Mouse (Mus musculus) heart, postnatal 0 days (tissue): Measurements from ENCODE around the gene Pth. TPM values are rescaled to one million over a fixed set of nuclear protein-coding genes. Genes with fewer than 3 reads are reported as not detected.

ENCODE experiments used
- ATAC-seq: fragments of 200-750 bp; cut with Nextera tagmentation; 2 replicates; pipeline ENCODE4 v1.8.0; 2017; ENCODE audit warnings: low read depth, moderate number of reproducible peaks, moderate library complexity; ENCODE audit not compliant: insufficient read depth
- DNase-seq: peaks from one replicate; pipeline ENCODE4 v3.0.0-alpha.2; 2016; ENCODE audit warnings: low spot score
- H3K27ac ChIP-seq: fragments of 300-500 bp; sonication (generic); 2 replicates; pipeline ENCODE4 v1.5.1; 2014; ENCODE audit warnings: low read depth, mild to moderate bottlenecking
- H3K27me3 ChIP-seq: fragments of 300-500 bp; sonication (generic); 2 replicates; pipeline ENCODE4 v1.6.1; 2014; ENCODE audit warnings: low read length, mixed read lengths; ENCODE audit not compliant: control insufficient read depth, insufficient read depth
- H3K36me3 ChIP-seq: fragments of 300-500 bp; sonication (generic); replicated peaks from 2 replicates; pipeline ENCODE4 v1.6.1; 2014; ENCODE audit warnings: low read length, mixed read lengths; ENCODE audit not compliant: control insufficient read depth, insufficient read depth
- H3K4me1 ChIP-seq: fragments of 300-500 bp; sonication (generic); 2 replicates; pipeline ENCODE4 v1.6.1; 2014; ENCODE audit warnings: antibody characterized with exemption; ENCODE audit not compliant: control insufficient read depth, insufficient read depth
- H3K4me2 ChIP-seq: fragments of 300-500 bp; sonication (generic); 2 replicates; pipeline ENCODE4 v1.6.1; 2014; ENCODE audit warnings: low read depth, mild to moderate bottlenecking, low read length, moderate library complexity
- H3K4me3 ChIP-seq: fragments of 300-500 bp; sonication (generic); 2 replicates; pipeline ENCODE4 v1.5.1; 2014; ENCODE audit warnings: low read depth, low read length
- H3K9ac ChIP-seq: fragments of 300-500 bp; sonication (generic); replicated peaks from 2 replicates; pipeline ENCODE4 v1.6.1; 2014; ENCODE audit warnings: low read depth, low read length, mixed read lengths
- H3K9me3 ChIP-seq: fragments of 300-500 bp; sonication (generic); replicated peaks from 2 replicates; pipeline ENCODE4 v1.6.1; 2016; ENCODE audit warnings: low read length; ENCODE audit not compliant: control insufficient read depth
- CTCF ChIP-seq: IDR thresholded peaks from 2 replicates; pipeline ENCODE4 v1.5.1; 2016; ENCODE audit warnings: antibody characterized with exemption, control low read depth, low read depth
- EP300 ChIP-seq: IDR thresholded peaks from 2 replicates; pipeline ENCODE4 v1.6.1; 2016; ENCODE audit warnings: antibody characterized with exemption, low read depth
- WGBS: fragments of 180-500 bp; shearing (Covaris S2); extraction: QIAGEN DNeasy Blood & Tissue Kit; methylation state at CpG from one replicate; pipeline ENCODE4 v1.1.7; 2014; 5-methylcytosine and 5-hydroxymethylcytosine counted together
- polyA plus RNA-seq: library from polyadenylated mRNA; unstranded; fragments of >200 nt; fragmentation: Nextera tagmentation; extraction: Ambion mirVana; gene quantifications from 2 replicates; pipeline ENCODE4 v1.2.1, GENCODE M21; 2015
- total RNA-seq: library from RNA; depleted of rRNA; stranded (reverse); fragments of >200 nt; gene quantifications from 2 replicates; pipeline ENCODE4 v1.2.3, GENCODE M21; 2014; ENCODE audit warnings: low replicate concordance

Pth gene
- total and polyA plus RNA-seq, 2 experiments from 2014 or later = not detected

DNA sequence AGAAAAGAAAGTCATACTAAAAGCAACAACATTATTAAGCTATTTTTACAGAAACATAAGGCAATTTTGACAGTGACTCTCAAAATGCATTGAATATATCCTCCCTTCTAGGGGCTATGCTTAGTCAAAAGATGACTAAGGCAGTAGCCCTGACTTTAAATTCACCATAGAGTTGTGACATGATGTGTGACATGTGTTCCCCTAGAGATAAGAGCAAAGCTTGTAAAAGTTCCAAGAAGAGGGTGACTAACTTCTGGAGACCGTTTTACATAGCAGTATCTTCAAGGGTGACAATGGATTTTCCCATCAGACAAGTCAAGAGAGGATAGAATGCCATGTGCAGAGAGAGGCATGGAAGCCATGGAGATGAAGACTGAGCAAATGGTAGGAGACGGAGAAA, 3.2 kb upstream of the Pth start:
- DNase-seq (no peak), ATAC-seq (no peak)
- Histone ChIP-seq H3K4me3 (no peak overlapping the region), H3K4me1 (no peaks in the 10 kb centered on the region), H3K27me3 (no peaks in the 10 kb centered on the region), H3K9me3 (no peaks in the 10 kb centered on the region), H3K4me2 (no peak overlapping the region), H3K36me3 (no peaks in the 10 kb centered on the region), H3K27ac (no peak overlapping the region), H3K9ac (no peak overlapping the region)
- no peak for TF ChIP-seq EP300
- TF ChIP-seq CTCF = no peak
- WGBS = 58% methylated on average over 2 of the region's 2 CpGs

DNA sequence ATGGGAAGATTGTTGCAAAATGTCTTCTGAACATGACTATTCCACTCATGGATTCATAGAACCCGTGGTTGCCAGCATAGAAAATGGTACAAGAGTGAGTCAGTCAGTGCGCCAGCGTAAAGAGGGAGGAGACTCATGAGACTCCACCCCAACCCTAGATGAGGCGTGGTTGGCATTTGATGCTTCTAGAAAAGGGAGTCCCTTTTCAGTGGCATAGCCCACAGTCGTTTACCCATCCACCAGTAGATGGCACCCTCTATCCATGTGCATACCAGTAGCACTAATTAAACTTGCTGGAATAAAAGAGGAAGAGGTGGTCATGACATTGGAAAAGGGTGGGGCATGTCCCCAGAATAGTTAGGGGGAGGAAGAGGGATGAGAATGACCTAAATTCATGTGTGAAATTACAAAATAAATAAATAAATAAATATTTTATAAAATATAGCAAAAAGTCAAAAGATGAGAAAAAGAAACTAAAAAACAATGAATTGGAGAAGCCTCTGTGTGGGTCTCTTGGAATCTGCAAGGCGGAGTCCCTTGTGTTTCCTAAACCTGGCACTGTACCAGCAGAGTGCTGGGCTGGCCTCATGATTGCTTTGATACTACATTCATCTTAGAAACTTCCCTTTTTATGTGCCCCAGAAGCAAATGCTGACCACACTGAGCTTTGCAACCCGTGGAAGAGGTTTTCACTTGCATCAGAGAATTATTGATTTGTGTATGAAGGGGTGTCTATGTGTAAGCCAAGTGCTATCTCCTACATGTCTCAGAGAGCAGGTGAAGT, 10.3 kb downstream of the Pth start:
- Histone ChIP-seq H3K4me2 (no peak overlapping the region), H3K36me3 (no peaks in the 10 kb centered on the region), H3K27me3 (no peaks in the 10 kb centered on the region), H3K4me1 (no peaks in the 10 kb centered on the region), H3K27ac (no peak overlapping the region), H3K4me3 (no peak overlapping the region), H3K9ac (no peak overlapping the region), H3K9me3 (no peaks in the 10 kb centered on the region)
- TF ChIP-seq EP300 (no peak), CTCF (peak; percentile 98)
- peak; percentile 89 for ATAC-seq
- DNase-seq = peak; percentile 90
- WGBS = 27% methylated on average over 7 of the region's 7 CpGs

DNA sequence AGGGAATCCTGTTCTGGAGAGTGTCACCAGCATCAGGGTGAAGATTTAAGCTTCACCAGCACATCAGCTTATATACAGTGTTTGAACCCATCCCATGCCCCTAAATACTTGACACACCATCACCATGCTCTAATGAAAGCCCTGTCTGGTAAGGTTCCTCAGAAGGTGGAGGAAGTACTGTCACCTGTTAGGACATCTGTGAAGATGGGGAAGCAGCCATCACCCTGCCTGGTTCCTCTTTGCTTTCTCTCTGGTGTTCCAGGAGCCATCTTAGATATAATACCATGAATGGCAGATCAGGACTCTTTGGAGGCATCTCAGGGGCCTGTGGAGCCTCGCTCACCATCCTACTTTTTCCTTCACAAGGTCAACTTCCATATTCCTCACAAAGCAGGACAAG, 15.7 kb downstream of the Pth start:
- no peak overlapping the region for H3K4me2 ChIP-seq
- peaks cover 3% of the 10 kb centered on the region; the same call in 1 of the 2 replicates for H3K4me1 ChIP-seq
- H3K27me3 ChIP-seq = no peaks in the 10 kb centered on the region
- H3K9me3 ChIP-seq = no peaks in the 10 kb centered on the region
- no peak for TF ChIP-seq CTCF
- TF ChIP-seq EP300 = no peak
- ATAC-seq = no peak
- WGBS = 79% methylated on average over 1 of the region's 1 CpGs
- H3K9ac ChIP-seq = no peak overlapping the region
- H3K4me3 ChIP-seq = no peak overlapping the region
- no peak overlapping the region for H3K27ac ChIP-seq
- DNase-seq = no peak
- no peaks in the 10 kb centered on the region for H3K36me3 ChIP-seq

DNA sequence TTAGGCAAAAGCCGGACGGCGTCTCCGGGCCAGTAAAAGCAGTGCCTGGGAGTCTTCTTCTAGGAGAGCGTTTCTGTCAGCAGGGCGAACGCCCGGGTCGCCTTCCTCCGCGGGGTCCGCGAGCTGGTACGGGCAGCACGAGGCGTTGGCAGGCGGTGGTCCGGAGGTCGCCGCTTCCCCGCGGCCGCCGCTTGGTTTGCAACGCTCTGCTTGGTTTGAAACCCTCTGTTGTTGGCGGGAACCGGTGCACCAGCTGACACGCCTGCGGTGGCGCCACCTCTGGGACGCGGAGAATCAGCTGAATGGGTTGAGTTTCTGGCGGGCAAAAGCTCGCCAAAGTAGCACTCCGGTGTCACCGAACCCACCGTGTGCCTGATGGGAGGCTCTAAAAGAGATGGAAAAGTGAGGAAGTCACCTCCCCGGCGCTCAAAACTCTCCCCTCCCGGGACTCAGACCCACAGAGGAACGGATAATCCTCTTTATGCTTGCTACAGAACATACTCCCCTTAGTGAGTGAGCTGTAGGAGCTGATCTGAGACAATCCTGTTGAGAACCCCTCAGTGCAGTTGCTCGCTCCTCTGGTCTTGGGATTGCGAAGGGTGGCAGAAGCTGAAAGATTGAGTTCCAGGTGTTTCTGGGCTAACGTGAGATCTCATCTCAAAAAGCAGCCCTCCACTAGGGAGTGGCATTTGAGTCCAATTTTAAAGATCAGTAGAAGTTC, 18.6 kb downstream of the Pth start:
- H3K36me3 ChIP-seq = no peaks in the 10 kb centered on the region
- DNase-seq = peak; percentile 79
- under 1% methylated on average over 44 of the region's 44 CpGs for WGBS
- no peaks in the 10 kb centered on the region for H3K9me3 ChIP-seq
- no peaks in the 10 kb centered on the region for H3K27me3 ChIP-seq
- TF ChIP-seq CTCF (peak; percentile 51), EP300 (no peak)
- peaks cover 3% of the 10 kb centered on the region; the same call in 1 of the 2 replicates for H3K4me1 ChIP-seq
- ATAC-seq = peak; percentile 79
- H3K9ac ChIP-seq = peak overlapping the region; percentile 85
- peak overlapping the region; percentile 88 for H3K4me2 ChIP-seq
- H3K4me3 ChIP-seq = peak overlapping the region; percentile 85
- peak overlapping the region; percentile 83 for H3K27ac ChIP-seq

DNA sequence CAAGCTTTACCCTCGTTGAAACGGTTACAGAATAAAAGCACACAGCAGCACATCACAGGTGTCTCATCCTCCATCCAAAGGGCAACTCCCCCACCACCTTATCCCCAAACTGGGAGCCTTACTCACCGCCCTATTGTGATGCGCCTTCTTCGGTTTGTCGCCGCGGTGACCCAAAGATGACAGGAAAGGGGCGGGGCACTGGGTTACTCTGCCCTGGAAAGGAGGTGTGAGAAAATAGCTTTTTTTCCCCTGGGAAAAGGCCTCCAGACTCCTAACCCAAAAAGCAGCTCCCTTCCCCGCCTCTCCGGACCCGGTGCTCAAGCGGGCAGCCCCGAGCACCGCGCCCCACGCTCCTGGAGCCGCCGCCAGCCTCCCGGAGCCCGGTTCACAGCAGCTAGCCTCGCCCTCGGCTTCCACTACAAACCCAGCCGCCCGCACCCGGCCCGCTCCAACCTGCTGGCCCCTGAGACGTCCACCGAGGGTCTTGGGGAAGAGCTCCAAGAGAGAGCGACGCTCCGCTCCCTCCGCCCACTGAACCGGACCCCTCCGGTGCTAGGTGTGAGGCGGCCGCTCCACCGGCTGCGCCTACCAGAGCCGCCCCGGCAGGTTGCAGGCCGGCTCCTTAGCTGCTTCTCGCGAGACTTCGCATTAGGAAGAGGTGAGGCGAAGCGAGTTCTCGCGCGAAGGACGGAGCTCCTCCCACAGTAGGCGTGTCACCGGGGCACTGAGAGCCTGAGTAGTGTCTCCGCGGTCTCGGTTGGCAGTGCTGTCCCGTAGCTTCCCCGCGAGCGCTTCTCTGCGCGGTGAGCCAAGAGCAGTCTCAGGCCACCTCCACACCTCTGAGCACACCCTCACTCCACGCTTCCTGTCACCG, 19.4 kb downstream of the Pth start, which contains the start of gene Btbd10:
Btbd10 (minus strand) TSS at position 647 of the 874 bp plus-strand sequence.
- Histone ChIP-seq H3K9me3 (no peaks in the 10 kb centered on the region), H3K4me2 (peak within 1 kb of the TSS; percentile 88), H3K4me1 (peaks cover 3% of the 10 kb centered on the region; the same call in 1 of the 2 replicates), H3K27ac (peak within 1 kb of the TSS; percentile 83), H3K9ac (peak within 1 kb of the TSS; percentile 85), H3K4me3 (peak within 1 kb of the TSS; percentile 85), H3K27me3 (no peaks in the 10 kb centered on the region), H3K36me3 (no peaks in the 10 kb centered on the region)
- under 1% methylated on average over 64 of the region's 64 CpGs for WGBS
- TF ChIP-seq EP300 = peak; percentile 93
- no peak for TF ChIP-seq CTCF
- peak; percentile 96 for DNase-seq
- ATAC-seq = peak; percentile 99
